ENCODE assay signal across 22 mouse cellular contexts in the genomic region with DNA sequence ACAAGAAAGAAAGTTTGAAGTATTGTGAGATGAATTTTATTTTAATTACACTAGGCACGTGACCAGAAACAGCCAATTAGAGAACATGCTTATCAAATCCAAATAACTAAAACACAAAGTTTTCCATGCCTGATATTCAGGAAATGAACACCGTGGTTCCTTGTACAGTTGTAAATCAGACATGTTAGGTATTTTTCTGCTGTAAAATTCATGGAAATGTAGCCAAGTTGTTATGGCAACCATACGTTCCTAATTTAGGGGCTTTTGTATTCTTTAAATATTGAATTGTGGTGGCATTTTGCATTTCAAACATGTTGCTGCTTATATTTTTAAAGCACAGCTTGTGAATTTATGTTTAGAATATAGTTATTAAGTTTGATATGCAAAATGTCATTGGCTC. TPM values are rescaled to one million over a fixed set of nuclear protein-coding genes. Genes with fewer than 3 reads are reported as not detected.
DNase-seq lines count a peak whose midpoint lies in the region; ATAC-seq and TF ChIP-seq lines count a peak whose summit lies in the region.
"Had no signal": no experiment of that assay in that cellular context is flagged by ENCODE, and none has a peak within 500 bp of the region (broad histone marks: within the 10 kb centered on the region; RNA-seq: fewer than 3 reads in every experiment).

No protein-coding gene starts in this region.

- no peak overlapping the region for H3K27ac ChIP-seq in forebrain, embryonic 10.5 days
- H3K27ac ChIP-seq in forebrain, embryonic 16.5 days (ENCODE audit: low read length), result no peak overlapping the region
- no peak overlapping the region for H3K27ac ChIP-seq in kidney, embryonic 16.5 days (ENCODE audit: low read length)
- H3K27ac ChIP-seq in embryonic facial prominence, embryonic 14.5 days (replicated peaks; ENCODE audit: low read depth, low read length), result peak overlapping the region; percentile 86
- 0 out of 2 replicates have a peak overlapping the region, but pooled peaks have one; percentile 40 for H3K27ac ChIP-seq in limb, embryonic 14.5 days (replicated peaks; ENCODE audit: low read depth, low read length)
- H3K27ac ChIP-seq: heart, embryonic 15.5 days; hindbrain, embryonic 15.5 days; macrophage; midbrain, embryonic 15.5 days; neural tube, embryonic 15.5 days had no signal

- H3K36me3 ChIP-seq in forebrain, embryonic 10.5 days (replicated peaks), result no peaks in the 10 kb centered on the region
- no peaks in the 10 kb centered on the region for H3K36me3 ChIP-seq in forebrain, embryonic 16.5 days (ENCODE audit: control insufficient read depth, insufficient read depth)
- no peaks in the 10 kb centered on the region for H3K36me3 ChIP-seq in kidney, embryonic 16.5 days (ENCODE audit: insufficient read depth, low read length)
- no peaks in the 10 kb centered on the region for H3K36me3 ChIP-seq in embryonic facial prominence, embryonic 14.5 days (ENCODE audit: control insufficient read depth, insufficient read depth, low read length)
- H3K36me3 ChIP-seq in limb, embryonic 14.5 days (ENCODE audit: control insufficient read depth, insufficient read depth, low read length), result no peaks in the 10 kb centered on the region; the same call in 1 of the 2 replicates
- H3K36me3 ChIP-seq: heart, embryonic 15.5 days; hindbrain, embryonic 15.5 days; midbrain, embryonic 15.5 days; neural tube, embryonic 15.5 days had no signal

- H3K4me2 ChIP-seq in forebrain, embryonic 16.5 days (ENCODE audit: low read length), result no peak overlapping the region
- H3K4me2 ChIP-seq in kidney, embryonic 16.5 days (replicated peaks; ENCODE audit: low read depth, low read length), result peak overlapping the region; percentile 66
- peak overlapping the region; percentile 76 for H3K4me2 ChIP-seq in embryonic facial prominence, embryonic 14.5 days (ENCODE audit: low read depth, low read length)
- peak overlapping the region; percentile 78 for H3K4me2 ChIP-seq in limb, embryonic 14.5 days (replicated peaks; ENCODE audit: low read depth, low read length, severe bottlenecking)

- H3K4me3 ChIP-seq in forebrain, embryonic 10.5 days, result peak overlapping the region; percentile 16; the same call in 1 of the 2 replicates
- no peak overlapping the region for H3K4me3 ChIP-seq in forebrain, embryonic 16.5 days (replicated peaks; ENCODE audit: low read length)
- H3K4me3 ChIP-seq in kidney, embryonic 16.5 days (ENCODE audit: low read length), result peak overlapping the region; percentile 37; the same call in 1 of the 2 replicates
- H3K4me3 ChIP-seq in embryonic facial prominence, embryonic 14.5 days (ENCODE audit: low read depth, low read length), result peak overlapping the region; percentile 51
- H3K4me3 ChIP-seq in limb, embryonic 14.5 days (replicated peaks; ENCODE audit: low read length), result peak overlapping the region; percentile 49
- H3K4me3 ChIP-seq: myocyte had no signal

- H3K4me1 ChIP-seq in forebrain, embryonic 10.5 days, result peaks cover 56% of the 10 kb centered on the region
- peaks cover 19% of the 10 kb centered on the region for H3K4me1 ChIP-seq in forebrain, embryonic 16.5 days (replicated peaks; ENCODE audit: control insufficient read depth, insufficient read depth, low read length)
- peaks cover 10% of the 10 kb centered on the region; the same call in 1 of the 2 replicates for H3K4me1 ChIP-seq in kidney, embryonic 16.5 days (ENCODE audit: insufficient read depth, low read length)
- H3K4me1 ChIP-seq in embryonic facial prominence, embryonic 14.5 days (ENCODE audit: control insufficient read depth, insufficient read depth, low read length), result peaks cover 6% of the 10 kb centered on the region; the same call in 1 of the 2 replicates
- H3K4me1 ChIP-seq in limb, embryonic 14.5 days (ENCODE audit: control insufficient read depth, insufficient read depth, low read length), result peaks cover 14% of the 10 kb centered on the region

- no peaks in the 10 kb centered on the region for H3K9me3 ChIP-seq in forebrain, embryonic 10.5 days
- no peaks in the 10 kb centered on the region for H3K9me3 ChIP-seq in forebrain, embryonic 16.5 days (ENCODE audit: control insufficient read depth, low read length)
- no peaks in the 10 kb centered on the region for H3K9me3 ChIP-seq in kidney, embryonic 16.5 days (ENCODE audit: low read length)
- no peaks in the 10 kb centered on the region for H3K9me3 ChIP-seq in embryonic facial prominence, embryonic 14.5 days (ENCODE audit: control insufficient read depth, low read length)
- no peaks in the 10 kb centered on the region for H3K9me3 ChIP-seq in limb, embryonic 14.5 days (ENCODE audit: control insufficient read depth, low read length)
- H3K9me3 ChIP-seq: heart, embryonic 15.5 days; hindbrain, embryonic 15.5 days; midbrain, embryonic 15.5 days; neural tube, embryonic 15.5 days had no signal

- H3K27me3 ChIP-seq in forebrain, embryonic 10.5 days (ENCODE audit: poor library complexity, severe bottlenecking), result peaks cover 27% of the 10 kb centered on the region
- 0 out of 2 replicates have a peak, but pooled peaks cover 2% of the 10 kb centered on the region for H3K27me3 ChIP-seq in forebrain, embryonic 16.5 days (replicated peaks; ENCODE audit: control insufficient read depth, insufficient read depth, low read length)
- H3K27me3 ChIP-seq in kidney, embryonic 16.5 days (ENCODE audit: insufficient read depth, low read length), result no peaks in the 10 kb centered on the region
- no peaks in the 10 kb centered on the region for H3K27me3 ChIP-seq in embryonic facial prominence, embryonic 14.5 days (replicated peaks; ENCODE audit: control insufficient read depth, insufficient read depth, low read length)
- no peaks in the 10 kb centered on the region for H3K27me3 ChIP-seq in limb, embryonic 14.5 days (ENCODE audit: control insufficient read depth, insufficient read depth, low read length)
- H3K27me3 ChIP-seq: heart, embryonic 15.5 days; hindbrain, embryonic 15.5 days; neural tube, embryonic 15.5 days had no signal

- 84% methylated on average over 3 of the region's 3 CpGs for WGBS in forebrain, embryonic 10.5 days
- WGBS in forebrain, embryonic 16.5 days, result 28% methylated on average over 3 of the region's 3 CpGs
- 58% methylated on average over 3 of the region's 3 CpGs for whole genome bisulfite sequencing in kidney, embryonic 16.5 days
- 27% methylated on average over 3 of the region's 3 CpGs for WGBS in embryonic facial prominence, embryonic 14.5 days
- 9% methylated on average over 3 of the region's 3 CpGs for WGBS in limb, embryonic 14.5 days

- H3K9ac ChIP-seq in forebrain, embryonic 16.5 days (replicated peaks; ENCODE audit: low read depth, low read length), result no peak overlapping the region
- no peak overlapping the region for H3K9ac ChIP-seq in kidney, embryonic 16.5 days (replicated peaks; ENCODE audit: low read length)
- peak overlapping the region; percentile 77 for H3K9ac ChIP-seq in embryonic facial prominence, embryonic 14.5 days (ENCODE audit: low read depth, low read length)
- H3K9ac ChIP-seq in limb, embryonic 14.5 days (ENCODE audit: low read depth, low read length, severe bottlenecking), result no peak overlapping the region
- H3K9ac ChIP-seq: heart, embryonic 15.5 days; liver, postnatal 0 days had no signal

- TF ChIP-seq POLR2A in limb, embryonic 14.5 days (IDR thresholded peaks at IDR 0.05; ENCODE audit: borderline replicate concordance, extremely low read depth, insufficient read depth, insufficient read length), result no peak

- no peak for DNase-seq in forebrain, embryonic 10.5 days (ENCODE audit: extremely low spot score, low spot score)
- no peak for DNase-seq in kidney, postnatal 36 days
- DNase-seq in embryonic facial prominence, embryonic 14.5 days (ENCODE audit: low spot score), result peak; percentile 69
- peak; percentile 74 for DNase-seq in limb, embryonic 14.5 days (ENCODE audit: low spot score)
- no peak for DNase-seq in spleen, postnatal 10 days (ENCODE audit: low spot score in 2 of 2)
- DNase-seq: adrenal gland, postnatal 10 days; cerebellum, adult 8-10 months; forebrain, postnatal 0 days; heart, postnatal 36 days; kidney, postnatal 10 days; liver, postnatal 0 days; right cerebral cortex, adult 18-20 months had no signal

- ATAC-seq in forebrain, embryonic 16.5 days, result no peak
- ATAC-seq in kidney, embryonic 16.5 days (ENCODE audit: low FRiP score, low TSS enrichment), result no peak
- ATAC-seq in embryonic facial prominence, embryonic 14.5 days (ENCODE audit: low read depth), result no peak
- ATAC-seq in limb, embryonic 14.5 days (ENCODE audit: low FRiP score, low read depth), result no peak
- no peak for ATAC-seq in monocyte, adult 5-6 weeks (replicated peaks; ENCODE audit: insufficient number of reproducible peaks, low FRiP score, low TSS enrichment, poor library complexity, severe bottlenecking)
- ATAC-seq: forebrain, postnatal 0 days; liver, postnatal 0 days; lung, postnatal 0 days had no signal

RNA-seq across cellular contexts. Expression of a gene that starts 2.1 kb away (rescaled TPM):
- 10.2 and 11.4 TPM in 2 replicates for polyA plus RNA-seq in forebrain, embryonic 10.5 days (2016; fragmentation: Nextera tagmentation; extraction: Ambion mirVana)
- polyA plus RNA-seq in forebrain, embryonic 16.5 days (2015; fragmentation: Nextera tagmentation; extraction: Ambion mirVana), result 8.0 and 9.6 TPM in 2 replicates
- 161 and 163 TPM in 2 replicates for polyA plus RNA-seq in kidney, embryonic 16.5 days (2015; fragmentation: Nextera tagmentation; extraction: Ambion mirVana)
- polyA plus RNA-seq in embryonic facial prominence, embryonic 14.5 days (2014; fragmentation: Nextera tagmentation; extraction: Ambion mirVana), result 82.8 and 83.5 TPM in 2 replicates
- polyA plus RNA-seq in limb, embryonic 14.5 days (2012; rRNA removed), result 36.1 and 39.5 TPM in 2 replicates
- 63.8 and 69.7 TPM in 2 replicates for polyA plus RNA-seq in limb, embryonic 14.5 days (2014; fragmentation: Nextera tagmentation; extraction: Ambion mirVana)
- total RNA-seq in monocyte, adult 5-6 weeks (2017), result not detected in 3 replicates
- polyA plus RNA-seq: macrophage, myocyte had no signal

Comparison
In these comparisons a context has a peak if more than half of its experiments do, and no peak if none do; other contexts are left out.
1. DNase-seq: peak in embryonic facial prominence, embryonic 14.5 days (single experiment) and limb, embryonic 14.5 days (single experiment); none in forebrain, embryonic 10.5 days (single experiment), kidney, postnatal 36 days (0 of 2) and spleen, postnatal 10 days (0 of 2).
2. H3K27ac ChIP-seq: peak in embryonic facial prominence, embryonic 14.5 days (single experiment) and limb, embryonic 14.5 days (single experiment); none in forebrain, embryonic 10.5 days (single experiment), forebrain, embryonic 16.5 days (single experiment) and kidney, embryonic 16.5 days (single experiment).